Mouse (Mus musculus): ENCODE data around the gene Ptprn2. TPM values are rescaled to one million over a fixed set of nuclear protein-coding genes. Genes with fewer than 3 reads are reported as not detected.
A peak's percentile ranks its signal among the peaks of the same experiment; 100 is the strongest.

The Ptprn2 gene
- polyA plus RNA-seq (2015; fragmentation: Nextera tagmentation; extraction: Ambion mirVana): 12.9 and 16.3 TPM in 2 replicates

- Histone ChIP-seq H3K27ac (replicated peaks) (peak within 1 kb of the TSS; percentile 96), H3K27me3 (replicated peaks) (no peaks in the 10 kb centered on the region), H3K9me3 (replicated peaks) (no peaks in the 10 kb centered on the region), H3K9ac (replicated peaks) (peak within 1 kb of the TSS; percentile 82), H3K4me3 (replicated peaks) (peak within 1 kb of the TSS; percentile 72), H3K36me3 (no peaks in the 10 kb centered on the region), H3K4me1 (peaks cover 36% of the 10 kb centered on the region), H3K4me2 (peak within 1 kb of the TSS; percentile 84)
- peak; percentile 93 for ATAC-seq (ENCODE audit: low FRiP score)
- under 1% methylated on average over 81 of the region's 86 CpGs for WGBS
These were observed at the start of gene Ptprn2 for GRCm38 (mm10) chr12:116485591-116486403. Gene Ptprn2 (plus strand): TSS chr12:116485720.

- Histone ChIP-seq H3K27ac (replicated peaks) (no peak overlapping the region), H3K36me3 (0 out of 2 replicates have a peak, but pooled peaks cover 6% of the 10 kb centered on the region), H3K4me2 (no peak overlapping the region), H3K27me3 (replicated peaks) (no peaks in the 10 kb centered on the region), H3K9ac (replicated peaks) (no peak overlapping the region), H3K4me3 (replicated peaks) (no peak overlapping the region), H3K4me1 (no peaks in the 10 kb centered on the region), H3K9me3 (replicated peaks) (no peaks in the 10 kb centered on the region)
- ATAC-seq (ENCODE audit: low FRiP score): no peak
- 86% methylated on average over 3 of the region's 3 CpGs for WGBS
These were observed 49.4 kb upstream of the Ptprn2 start for GRCm38 (mm10) chr12:116436125-116436524.

GRCm38 (mm10) chr12:116438591-116438990, 46.9 kb upstream of the Ptprn2 start:
- WGBS: 95% methylated on average over 5 of the region's 5 CpGs
- H3K4me1 ChIP-seq: no peaks in the 10 kb centered on the region
- H3K4me3 ChIP-seq (replicated peaks): no peak overlapping the region
- H3K27ac ChIP-seq (replicated peaks): no peak overlapping the region
- no peak overlapping the region for H3K4me2 ChIP-seq
- 0 out of 2 replicates have a peak, but pooled peaks cover 6% of the 10 kb centered on the region for H3K36me3 ChIP-seq
- ATAC-seq (ENCODE audit: low FRiP score): no peak
- H3K9me3 ChIP-seq (replicated peaks): no peaks in the 10 kb centered on the region
- H3K27me3 ChIP-seq (replicated peaks): no peaks in the 10 kb centered on the region
- H3K9ac ChIP-seq (replicated peaks): no peak overlapping the region

GRCm38 (mm10) chr12:116442184-116442583, 43.3 kb upstream of the Ptprn2 start:
- no peaks in the 10 kb centered on the region for H3K27me3 ChIP-seq (replicated peaks)
- H3K9ac ChIP-seq (replicated peaks): no peak overlapping the region
- H3K9me3 ChIP-seq (replicated peaks): no peaks in the 10 kb centered on the region
- H3K4me2 ChIP-seq: no peak overlapping the region
- H3K4me1 ChIP-seq: no peaks in the 10 kb centered on the region
- no peak overlapping the region for H3K27ac ChIP-seq (replicated peaks)
- no peak for ATAC-seq (ENCODE audit: low FRiP score)
- no peak overlapping the region for H3K4me3 ChIP-seq (replicated peaks)
- peaks cover 13% of the 10 kb centered on the region; the same call in 1 of the 2 replicates for H3K36me3 ChIP-seq
- 89% methylated on average over 3 of the region's 3 CpGs for WGBS

GRCm38 (mm10) chr12:116449536-116449935, 36.0 kb upstream of the Ptprn2 start:
- no peak overlapping the region for H3K27ac ChIP-seq (replicated peaks)
- WGBS: 94% methylated on average over 2 of the region's 2 CpGs
- H3K4me3 ChIP-seq (replicated peaks): no peak overlapping the region
- H3K9ac ChIP-seq (replicated peaks): no peak overlapping the region
- H3K9me3 ChIP-seq (replicated peaks): no peaks in the 10 kb centered on the region
- ATAC-seq (ENCODE audit: low FRiP score): no peak
- no peaks in the 10 kb centered on the region for H3K4me1 ChIP-seq
- H3K27me3 ChIP-seq (replicated peaks): no peaks in the 10 kb centered on the region
- H3K36me3 ChIP-seq: peaks cover 3% of the 10 kb centered on the region; the same call in 1 of the 2 replicates
- no peak overlapping the region for H3K4me2 ChIP-seq

GRCm38 (mm10) chr12:116460379-116461065, 25.0 kb upstream of the Ptprn2 start:
- H3K27ac ChIP-seq (replicated peaks): no peak overlapping the region
- H3K9ac ChIP-seq (replicated peaks): no peak overlapping the region
- no peaks in the 10 kb centered on the region for H3K9me3 ChIP-seq (replicated peaks)
- no peaks in the 10 kb centered on the region for H3K27me3 ChIP-seq (replicated peaks)
- no peak overlapping the region for H3K4me3 ChIP-seq (replicated peaks)
- H3K4me2 ChIP-seq: no peak overlapping the region
- WGBS: 95% methylated on average over 6 of the region's 6 CpGs
- ATAC-seq (ENCODE audit: low FRiP score): no peak
- H3K4me1 ChIP-seq: no peaks in the 10 kb centered on the region
- H3K36me3 ChIP-seq: no peaks in the 10 kb centered on the region

- no peak overlapping the region for H3K4me3 ChIP-seq (replicated peaks)
- no peaks in the 10 kb centered on the region for H3K27me3 ChIP-seq (replicated peaks)
- H3K36me3 ChIP-seq: no peaks in the 10 kb centered on the region
- no peak overlapping the region for H3K9ac ChIP-seq (replicated peaks)
- H3K4me1 ChIP-seq: no peaks in the 10 kb centered on the region
- H3K27ac ChIP-seq (replicated peaks): no peak overlapping the region
- H3K9me3 ChIP-seq (replicated peaks): no peaks in the 10 kb centered on the region
- no peak for ATAC-seq (ENCODE audit: low FRiP score)
- H3K4me2 ChIP-seq: no peak overlapping the region
- WGBS: 90% methylated on average over 5 of the region's 5 CpGs
These were observed 18.5 kb upstream of the Ptprn2 start for GRCm38 (mm10) chr12:116467030-116467429.

- no peaks in the 10 kb centered on the region for H3K36me3 ChIP-seq
- no peak overlapping the region for H3K4me3 ChIP-seq (replicated peaks)
- H3K9me3 ChIP-seq (replicated peaks): no peaks in the 10 kb centered on the region
- H3K27ac ChIP-seq (replicated peaks): no peak overlapping the region
- no peak overlapping the region for H3K9ac ChIP-seq (replicated peaks)
- H3K4me2 ChIP-seq: no peak overlapping the region
- 90% methylated on average over 1 of the region's 1 CpGs for WGBS
- H3K27me3 ChIP-seq (replicated peaks): no peaks in the 10 kb centered on the region
- H3K4me1 ChIP-seq: no peaks in the 10 kb centered on the region
- ATAC-seq (ENCODE audit: low FRiP score): no peak
These were observed 17.2 kb upstream of the Ptprn2 start for GRCm38 (mm10) chr12:116468348-116468747.

GRCm38 (mm10) chr12:116469096-116469495, 16.4 kb upstream of the Ptprn2 start:
- no peak overlapping the region for H3K4me3 ChIP-seq (replicated peaks)
- H3K9ac ChIP-seq (replicated peaks): no peak overlapping the region
- H3K4me2 ChIP-seq: no peak overlapping the region
- ATAC-seq (ENCODE audit: low FRiP score): no peak
- H3K27ac ChIP-seq (replicated peaks): no peak overlapping the region
- WGBS: 74% methylated on average over 3 of the region's 3 CpGs
- no peaks in the 10 kb centered on the region for H3K36me3 ChIP-seq
- no peaks in the 10 kb centered on the region for H3K4me1 ChIP-seq
- no peaks in the 10 kb centered on the region for H3K9me3 ChIP-seq (replicated peaks)
- H3K27me3 ChIP-seq (replicated peaks): no peaks in the 10 kb centered on the region

- Histone ChIP-seq H3K9me3 (replicated peaks) (no peaks in the 10 kb centered on the region), H3K27me3 (replicated peaks) (no peaks in the 10 kb centered on the region), H3K4me2 (no peak overlapping the region), H3K4me1 (no peaks in the 10 kb centered on the region), H3K9ac (replicated peaks) (no peak overlapping the region), H3K27ac (replicated peaks) (no peak overlapping the region), H3K4me3 (replicated peaks) (no peak overlapping the region), H3K36me3 (no peaks in the 10 kb centered on the region)
- ATAC-seq (ENCODE audit: low FRiP score): no peak
- WGBS: 85% methylated on average over 2 of the region's 2 CpGs
These were observed 12.3 kb upstream of the Ptprn2 start for GRCm38 (mm10) chr12:116473264-116473663.

GRCm38 (mm10) chr12:116473761-116474160, 11.8 kb upstream of the Ptprn2 start:
- Histone ChIP-seq H3K27me3 (replicated peaks) (no peaks in the 10 kb centered on the region), H3K4me2 (no peak overlapping the region), H3K4me1 (no peaks in the 10 kb centered on the region), H3K27ac (replicated peaks) (no peak overlapping the region), H3K36me3 (no peaks in the 10 kb centered on the region), H3K4me3 (replicated peaks) (no peak overlapping the region), H3K9me3 (replicated peaks) (no peaks in the 10 kb centered on the region), H3K9ac (replicated peaks) (no peak overlapping the region)
- ATAC-seq (ENCODE audit: low FRiP score): no peak

- no peaks in the 10 kb centered on the region for H3K4me1 ChIP-seq
- H3K36me3 ChIP-seq: no peaks in the 10 kb centered on the region
- H3K27me3 ChIP-seq (replicated peaks): no peaks in the 10 kb centered on the region
- no peak for ATAC-seq (ENCODE audit: low FRiP score)
- H3K4me3 ChIP-seq (replicated peaks): no peak overlapping the region
- WGBS: 86% methylated on average over 3 of the region's 3 CpGs
- no peak overlapping the region for H3K4me2 ChIP-seq
- H3K9me3 ChIP-seq (replicated peaks): no peaks in the 10 kb centered on the region
- H3K9ac ChIP-seq (replicated peaks): no peak overlapping the region
- H3K27ac ChIP-seq (replicated peaks): no peak overlapping the region
These were observed 10.8 kb upstream of the Ptprn2 start for GRCm38 (mm10) chr12:116474676-116475075.

All from neural tube, embryonic 15.5 days (tissue).